Mouse (Mus musculus): ENCODE measurements around the gene Bcl11a. TPM values are rescaled to one million over a fixed set of nuclear protein-coding genes. Genes with fewer than 3 reads are reported as not detected.

Gene Bcl11a
- total and polyA plus RNA-seq, 3 experiments, result 37.0 to 112 (median 83.8) TPM

Other genes with a start within 250 kb of the Bcl11a start
- gene Papolg, start 182.8 kb upstream of the Bcl11a start, total RNA-seq (2012; rRNA removed), result 6.5 and 7.9 TPM in 2 replicates
- gene Papolg, start 182.8 kb upstream of the Bcl11a start, polyA plus RNA-seq (2012; ENCODE audit: insufficient read depth in 1 of 2, insufficient read length in 2 of 2, low read depth in 1 of 2, low replicate concordance in 2 of 2, missing spikeins in 1 of 2), result 1 to 10 TPM in 1 of 2 experiments, not detected in 1; 7.9 TPM
- gene A830031A19Rik, start 3.0 kb upstream of the Bcl11a start, total RNA-seq (2012; rRNA removed), result not detected in 2 replicates
- not detected for gene A830031A19Rik, start 3.0 kb upstream of the Bcl11a start, polyA plus RNA-seq (2012; ENCODE audit: insufficient read depth in 1 of 2, insufficient read length in 2 of 2, low read depth in 1 of 2, low replicate concordance in 2 of 2, missing spikeins in 1 of 2)

Data from MEL (cell line).